Mouse (Mus musculus): ENCODE measurements around the gene Il34. TPM values are rescaled to one million over a fixed set of nuclear protein-coding genes. Genes with fewer than 3 reads are reported as not detected.
A peak's percentile ranks its signal among the peaks of the same experiment; 100 is the strongest.

Gene Il34
- 4.9 and 6.5 TPM in 2 replicates for polyA plus RNA-seq (2015; fragmentation: Nextera tagmentation; extraction: Ambion mirVana)

GRCm38 (mm10) chr8:110805669-110806068 is at the start of gene Il34:
TSS of gene Il34 (minus strand) at chr8:110805924.
- H3K9ac ChIP-seq (ENCODE audit: low read length), result peak within 1 kb of the TSS; percentile 49; the same call in 1 of the 2 replicates

DNA sequence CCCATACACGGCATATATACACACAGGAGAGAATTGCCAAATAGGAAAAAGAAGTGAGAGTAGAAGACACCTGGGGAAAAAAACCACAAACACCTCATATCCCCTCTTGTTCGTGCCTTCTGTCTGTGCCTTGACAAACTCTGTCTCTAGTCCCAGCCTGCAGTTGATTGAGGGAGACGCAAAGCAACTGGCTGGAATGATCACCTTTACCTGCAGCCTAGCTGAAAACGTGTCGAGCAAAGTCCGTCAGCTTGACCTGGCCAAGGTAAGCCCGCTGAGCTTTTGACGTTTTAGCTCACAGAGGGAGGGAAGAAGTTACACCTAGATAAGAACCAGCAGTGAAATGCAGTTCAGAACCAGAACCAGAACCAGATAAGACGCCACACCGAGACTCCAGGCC is 45.5 kb upstream of the Il34 start:
- Histone ChIP-seq H3K4me3 (ENCODE audit: low read length) (no peak overlapping the region), H3K27me3 (ENCODE audit: control insufficient read depth, insufficient read depth, low read depth, low read length) (no peaks in the 10 kb centered on the region), H3K4me1 (replicated peaks; ENCODE audit: control insufficient read depth, insufficient read depth, low read length) (peaks cover 8% of the 10 kb centered on the region), H3K9ac (ENCODE audit: low read length) (no peak overlapping the region), H3K27ac (ENCODE audit: low read length) (no peak overlapping the region), H3K4me2 (ENCODE audit: low read depth, low read length) (no peak overlapping the region), H3K9me3 (ENCODE audit: control insufficient read depth, low read length) (no peaks in the 10 kb centered on the region), H3K36me3 (ENCODE audit: control insufficient read depth, insufficient read depth, low read length) (peaks cover 39% of the 10 kb centered on the region)
- 91% methylated on average over 10 of the region's 10 CpGs for WGBS
- no peak for ATAC-seq (ENCODE audit: low read depth)

More at GRCm38 (mm10) chr8:110805669-110806068, at the start of gene Il34:
- Histone ChIP-seq H3K27ac (ENCODE audit: low read length) (peak within 1 kb of the TSS; percentile 71), H3K27me3 (ENCODE audit: control insufficient read depth, insufficient read depth, low read depth, low read length) (no peaks in the 10 kb centered on the region), H3K4me2 (ENCODE audit: low read depth, low read length) (peak within 1 kb of the TSS; percentile 42), H3K36me3 (ENCODE audit: control insufficient read depth, insufficient read depth, low read length) (peaks cover 16% of the 10 kb centered on the region), H3K4me1 (replicated peaks; ENCODE audit: control insufficient read depth, insufficient read depth, low read length) (peaks cover 14% of the 10 kb centered on the region), H3K9me3 (ENCODE audit: control insufficient read depth, low read length) (no peaks in the 10 kb centered on the region), H3K4me3 (ENCODE audit: low read length) (peak within 1 kb of the TSS; percentile 31)
- peak; percentile 19 for ATAC-seq (ENCODE audit: low read depth)
- WGBS, result 19% methylated on average over 12 of the region's 12 CpGs

GRCm38 (mm10) chr8:110847645-110848495 is 42.1 kb upstream of the Il34 start:
- H3K36me3 ChIP-seq (ENCODE audit: control insufficient read depth, insufficient read depth, low read length), result peaks cover 27% of the 10 kb centered on the region
- H3K4me1 ChIP-seq (replicated peaks; ENCODE audit: control insufficient read depth, insufficient read depth, low read length), result peaks cover 21% of the 10 kb centered on the region
- no peaks in the 10 kb centered on the region for H3K9me3 ChIP-seq (ENCODE audit: control insufficient read depth, low read length)
- peak overlapping the region; percentile 84 for H3K9ac ChIP-seq (ENCODE audit: low read length)
- 43% methylated on average over 14 of the region's 14 CpGs for WGBS
- no peaks in the 10 kb centered on the region for H3K27me3 ChIP-seq (ENCODE audit: control insufficient read depth, insufficient read depth, low read depth, low read length)
- ATAC-seq (ENCODE audit: low read depth), result peak; percentile 50
- no peak overlapping the region for H3K27ac ChIP-seq (ENCODE audit: low read length)
- peak overlapping the region; percentile 69 for H3K4me3 ChIP-seq (ENCODE audit: low read length)
- H3K4me2 ChIP-seq (ENCODE audit: low read depth, low read length), result peak overlapping the region; percentile 80

GRCm38 (mm10) chr8:110847171-110847549 is 41.4 kb upstream of the Il34 start:
- ATAC-seq (ENCODE audit: low read depth), result no peak; the same call in 1 of the 2 replicates
- peak overlapping the region; percentile 53; the same call in 1 of the 2 replicates for H3K27ac ChIP-seq (ENCODE audit: low read length)
- H3K36me3 ChIP-seq (ENCODE audit: control insufficient read depth, insufficient read depth, low read length), result peaks cover 27% of the 10 kb centered on the region
- under 1% methylated on average over 13 of the region's 13 CpGs for WGBS
- H3K4me1 ChIP-seq (replicated peaks; ENCODE audit: control insufficient read depth, insufficient read depth, low read length), result peaks cover 21% of the 10 kb centered on the region
- H3K4me3 ChIP-seq (ENCODE audit: low read length), result peak overlapping the region; percentile 69
- H3K4me2 ChIP-seq (ENCODE audit: low read depth, low read length), result peak overlapping the region; percentile 80
- no peaks in the 10 kb centered on the region for H3K27me3 ChIP-seq (ENCODE audit: control insufficient read depth, insufficient read depth, low read depth, low read length)
- H3K9ac ChIP-seq (ENCODE audit: low read length), result peak overlapping the region; percentile 84
- no peaks in the 10 kb centered on the region for H3K9me3 ChIP-seq (ENCODE audit: control insufficient read depth, low read length)

GRCm38 (mm10) chr8:110846405-110847170 is 40.9 kb upstream of the Il34 start, which contains the start of the genes Cog4 and Sf3b3:
TSS of gene Cog4 (plus strand) at chr8:110846600.
TSS of gene Sf3b3 (minus strand) at chr8:110846787.
- under 1% methylated on average over 53 of the region's 53 CpGs for WGBS
- Histone ChIP-seq H3K4me3 (ENCODE audit: low read length) (peak within 1 kb of the TSS; percentile 69), H3K27me3 (ENCODE audit: control insufficient read depth, insufficient read depth, low read depth, low read length) (no peaks in the 10 kb centered on the region), H3K36me3 (ENCODE audit: control insufficient read depth, insufficient read depth, low read length) (peaks cover 27% of the 10 kb centered on the region), H3K27ac (ENCODE audit: low read length) (peak within 1 kb of the TSS; percentile 75), H3K9ac (ENCODE audit: low read length) (peak within 1 kb of the TSS; percentile 92), H3K4me1 (replicated peaks; ENCODE audit: control insufficient read depth, insufficient read depth, low read length) (peaks cover 21% of the 10 kb centered on the region), H3K9me3 (ENCODE audit: control insufficient read depth, low read length) (no peaks in the 10 kb centered on the region), H3K4me2 (ENCODE audit: low read depth, low read length) (peak within 1 kb of the TSS; percentile 85)
- ATAC-seq (ENCODE audit: low read depth), result peak; percentile 89

GRCm38 (mm10) chr8:110845821-110846404 is 40.2 kb upstream of the Il34 start:
- Histone ChIP-seq H3K9ac (ENCODE audit: low read length) (peak overlapping the region; percentile 92), H3K4me3 (ENCODE audit: low read length) (peak overlapping the region; percentile 69), H3K27me3 (ENCODE audit: control insufficient read depth, insufficient read depth, low read depth, low read length) (no peaks in the 10 kb centered on the region), H3K27ac (ENCODE audit: low read length) (peak overlapping the region; percentile 75), H3K9me3 (ENCODE audit: control insufficient read depth, low read length) (no peaks in the 10 kb centered on the region), H3K36me3 (ENCODE audit: control insufficient read depth, insufficient read depth, low read length) (peaks cover 27% of the 10 kb centered on the region), H3K4me1 (replicated peaks; ENCODE audit: control insufficient read depth, insufficient read depth, low read length) (peaks cover 21% of the 10 kb centered on the region), H3K4me2 (ENCODE audit: low read depth, low read length) (peak overlapping the region; percentile 85)
- WGBS, result 3% methylated on average over 17 of the region's 17 CpGs
- ATAC-seq (ENCODE audit: low read depth), result no peak

- peak overlapping the region; percentile 69; the same call in 1 of the 2 replicates for H3K4me3 ChIP-seq (ENCODE audit: low read length)
- H3K27me3 ChIP-seq (ENCODE audit: control insufficient read depth, insufficient read depth, low read depth, low read length), result no peaks in the 10 kb centered on the region
- no peaks in the 10 kb centered on the region for H3K9me3 ChIP-seq (ENCODE audit: control insufficient read depth, low read length)
- H3K36me3 ChIP-seq (ENCODE audit: control insufficient read depth, insufficient read depth, low read length), result peaks cover 35% of the 10 kb centered on the region
- H3K4me1 ChIP-seq (replicated peaks; ENCODE audit: control insufficient read depth, insufficient read depth, low read length), result peaks cover 21% of the 10 kb centered on the region
- no peak overlapping the region for H3K9ac ChIP-seq (ENCODE audit: low read length)
- 62% methylated on average over 3 of the region's 3 CpGs for WGBS
- H3K4me2 ChIP-seq (ENCODE audit: low read depth, low read length), result peak overlapping the region; percentile 85
- no peak overlapping the region for H3K27ac ChIP-seq (ENCODE audit: low read length)
- no peak for ATAC-seq (ENCODE audit: low read depth)
These were observed 39.2 kb upstream of the Il34 start for GRCm38 (mm10) chr8:110844941-110845340.

- ATAC-seq (ENCODE audit: low read depth), result no peak
- Histone ChIP-seq H3K9me3 (ENCODE audit: control insufficient read depth, low read length) (no peaks in the 10 kb centered on the region), H3K4me1 (replicated peaks; ENCODE audit: control insufficient read depth, insufficient read depth, low read length) (peaks cover 20% of the 10 kb centered on the region), H3K27me3 (ENCODE audit: control insufficient read depth, insufficient read depth, low read depth, low read length) (no peaks in the 10 kb centered on the region), H3K4me3 (ENCODE audit: low read length) (no peak overlapping the region), H3K9ac (ENCODE audit: low read length) (no peak overlapping the region), H3K27ac (ENCODE audit: low read length) (no peak overlapping the region), H3K4me2 (ENCODE audit: low read depth, low read length) (no peak overlapping the region), H3K36me3 (ENCODE audit: control insufficient read depth, insufficient read depth, low read length) (peaks cover 44% of the 10 kb centered on the region)
- WGBS, result 80% methylated on average over 5 of the region's 5 CpGs
These were observed 37.5 kb upstream of the Il34 start for GRCm38 (mm10) chr8:110843207-110843606.
